Mouse (Mus musculus) embryo, embryonic 10.5 days (tissue): Measurements from ENCODE around the gene Gata1.
"Not testable (repeated sequence)": the region's sequence is repeated elsewhere in the genome, so short reads cannot be mapped to it uniquely, and the experiment has no call there.

Source experiments
- DNase-seq: peaks from one replicate; pipeline ENCODE4 v3.0.0-alpha.2; 2015; ENCODE audit warnings: low spot score

Gata1 gene

GRCm38 (mm10) chrX:7963829-7964626, 13.8 kb downstream of the Gata1 start:
- no peak for DNase-seq

DNA sequence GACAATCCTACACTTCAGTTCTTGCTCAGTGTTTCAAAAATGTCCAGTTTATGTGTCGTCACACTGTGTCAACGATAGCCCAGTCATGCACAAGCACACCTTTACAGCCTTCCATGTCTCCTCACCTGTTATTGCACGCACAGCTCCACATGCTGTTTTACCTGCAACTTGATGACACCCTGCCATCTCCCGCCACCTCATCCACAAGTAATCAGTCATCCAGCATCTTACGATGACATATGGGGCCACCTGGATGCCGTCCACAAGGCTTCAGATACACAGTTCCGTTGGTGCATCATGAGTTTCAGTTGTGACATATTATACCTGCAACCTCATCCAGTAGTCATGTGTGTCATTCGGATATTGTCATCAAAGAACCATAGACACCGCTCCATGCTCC, 19.0 kb downstream of the Gata1 start:
- DNase-seq = no peak

GRCm38 (mm10) chrX:7950091-7950490, 27.8 kb downstream of the Gata1 start:
- no peak for DNase-seq

GRCm38 (mm10) chrX:7947900-7948492, 29.9 kb downstream of the Gata1 start:
- peak; percentile 95 for DNase-seq

- DNase-seq = no peak
Measured at GRCm38 (mm10) chrX:7947108-7947899, 30.6 kb downstream of the Gata1 start, which contains the start of gene Hdac6. TSS of gene Hdac6 (minus strand) at chrX:7947889.

DNA sequence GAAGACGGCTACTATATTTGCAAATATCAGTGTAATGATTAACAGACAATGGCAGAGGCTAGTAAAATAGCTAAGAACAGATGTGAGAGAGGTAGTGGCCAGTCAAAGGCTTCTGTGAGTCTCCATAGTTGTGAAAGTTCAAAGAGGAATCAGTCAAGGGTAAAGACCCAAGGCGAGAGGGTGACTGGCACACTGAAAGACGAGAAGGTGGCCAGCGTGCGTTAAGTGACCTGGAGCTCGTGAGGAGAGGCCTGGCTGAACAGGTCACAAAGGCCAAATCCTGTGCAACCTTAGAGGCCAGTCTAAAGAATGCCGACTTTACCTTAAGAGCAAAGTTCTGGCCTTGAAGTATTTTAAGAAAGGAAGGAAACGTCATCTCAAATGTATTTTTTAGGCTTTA, 32.3 kb downstream of the Gata1 start:
- no peak for DNase-seq

- DNase-seq = no peak
Measured at GRCm38 (mm10) chrX:7937667-7938066, 40.2 kb downstream of the Gata1 start.

DNA sequence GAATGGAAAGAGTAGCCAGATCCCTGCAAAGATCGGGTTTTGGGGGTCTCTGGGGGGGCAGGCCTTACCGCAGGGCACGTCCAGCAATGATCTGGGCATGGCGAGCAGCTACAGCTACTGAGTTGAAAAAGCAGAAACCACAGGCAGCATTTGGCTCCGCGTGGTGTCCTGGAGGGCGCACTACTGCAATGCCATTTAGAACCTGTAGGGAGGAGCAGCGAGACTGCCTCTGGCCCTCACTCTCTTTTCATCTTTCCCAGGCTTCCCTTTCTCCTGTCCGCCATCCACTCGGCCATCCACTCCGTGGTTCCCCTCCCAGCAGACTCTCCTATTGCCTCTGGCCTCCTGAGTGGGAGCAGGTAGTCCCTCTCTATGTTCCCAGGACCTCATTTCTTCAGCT, 41.0 kb downstream of the Gata1 start:
- DNase-seq = no peak

GRCm38 (mm10) chrX:7928270-7928790, 49.5 kb downstream of the Gata1 start, which contains the start of gene Eras:
TSS of gene Eras (minus strand) at chrX:7928607.
- no peak for DNase-seq

DNA sequence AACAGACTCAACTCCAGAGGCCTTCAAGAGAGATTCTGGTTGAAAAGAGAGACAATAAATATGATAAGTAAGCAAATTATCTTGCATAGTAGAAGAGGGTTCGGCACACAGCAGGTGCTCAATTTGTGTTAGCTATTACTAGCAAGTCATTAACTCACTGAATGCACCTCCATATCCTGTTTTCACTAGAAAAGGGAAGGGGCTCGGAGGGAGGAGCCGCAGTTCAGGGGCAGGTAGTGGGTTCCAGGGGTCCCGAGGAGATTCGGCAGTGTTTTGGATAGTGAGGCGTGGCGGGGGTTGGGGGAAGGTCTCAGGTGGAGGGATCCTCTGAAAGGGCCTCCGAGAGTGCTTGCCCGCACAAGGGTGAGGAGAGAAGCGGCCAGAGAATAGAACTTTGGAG, 50.8 kb downstream of the Gata1 start:
- DNase-seq = no peak

DNA sequence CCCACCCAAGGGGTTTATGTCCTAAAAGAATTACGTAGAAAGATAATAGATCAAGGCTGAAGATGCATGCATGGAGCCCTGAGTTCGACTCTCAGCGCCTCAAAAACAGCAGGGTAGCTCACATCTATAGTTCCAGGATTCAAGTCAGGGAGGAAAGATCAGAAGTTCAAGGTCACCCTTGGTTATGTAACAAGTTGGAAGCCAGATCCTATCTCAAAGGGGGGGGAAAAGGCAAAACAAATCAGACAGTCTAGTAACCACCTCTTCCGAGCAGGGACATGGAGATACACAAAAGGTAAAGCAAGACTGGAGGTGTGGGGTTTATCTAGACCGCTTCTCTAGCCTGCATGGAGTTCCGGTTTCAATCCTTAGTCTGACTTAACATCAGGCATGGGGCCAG, 51.6 kb downstream of the Gata1 start:
- no peak for DNase-seq

GRCm38 (mm10) chrX:7922032-7922431, 55.8 kb downstream of the Gata1 start:
- no peak for DNase-seq

DNA sequence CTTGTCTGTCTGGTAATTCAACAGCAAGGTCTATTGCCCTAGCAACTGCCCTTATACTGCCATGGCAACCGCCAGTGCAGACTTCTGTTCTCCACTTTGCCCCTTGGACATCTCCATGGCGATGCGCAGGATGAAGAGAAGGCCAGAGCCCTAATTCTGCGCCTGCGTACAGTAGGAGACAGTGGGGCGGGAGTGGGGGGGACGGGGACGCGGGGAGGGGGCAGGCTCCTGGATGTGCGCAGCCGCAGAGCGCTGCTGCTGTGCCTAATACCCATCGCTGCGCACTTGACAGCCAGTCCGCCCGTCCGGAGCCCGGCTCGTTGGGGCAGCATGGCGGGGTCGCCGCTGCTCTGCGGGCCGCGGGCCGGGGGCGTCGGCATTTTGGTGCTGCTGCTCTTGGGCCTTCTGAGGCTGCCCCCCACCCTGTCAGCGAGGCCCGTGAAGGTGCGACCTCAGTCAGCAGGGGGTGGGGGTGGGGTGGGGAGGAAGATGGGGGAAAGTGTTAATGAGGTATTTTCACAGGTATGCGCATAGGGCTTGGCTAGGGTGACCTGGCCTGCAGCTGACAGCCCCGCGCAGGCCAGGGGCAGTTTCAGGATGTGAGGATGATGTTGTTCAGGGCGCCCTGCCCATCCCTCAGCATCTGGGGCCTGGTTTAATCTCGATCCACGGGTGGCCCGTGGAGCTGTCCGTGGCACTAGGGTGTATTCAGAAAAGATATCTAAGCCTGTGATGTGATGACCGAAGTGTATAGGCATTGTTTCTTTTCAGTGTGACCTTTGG, 58.1 kb downstream of the Gata1 start, which contains the start of gene Pcsk1n:
Pcsk1n (plus strand) TSS at position 222 of the 783 bp plus-strand sequence.
- DNase-seq = peak; percentile 74

DNA sequence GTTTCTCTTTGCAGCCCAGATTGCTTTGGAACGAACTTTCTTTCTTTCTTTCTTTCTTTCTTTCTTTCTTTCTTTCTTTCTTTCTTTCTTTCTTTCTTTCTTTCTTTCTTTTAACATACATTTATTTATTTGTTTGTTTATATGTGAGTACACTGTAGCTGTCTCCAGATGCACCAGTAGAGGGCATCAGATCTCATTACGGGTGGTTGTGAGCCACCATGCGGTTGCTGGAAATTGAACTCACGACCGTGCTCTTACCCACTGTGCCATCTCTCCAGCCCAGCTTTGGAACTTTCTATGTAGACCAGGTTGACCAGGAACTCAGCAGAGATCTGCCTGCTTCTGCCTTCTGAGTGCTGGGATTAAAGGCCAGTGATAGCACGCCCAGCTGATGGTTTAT, 59.9 kb downstream of the Gata1 start:
- DNase-seq = not testable (repeated sequence)

DNA sequence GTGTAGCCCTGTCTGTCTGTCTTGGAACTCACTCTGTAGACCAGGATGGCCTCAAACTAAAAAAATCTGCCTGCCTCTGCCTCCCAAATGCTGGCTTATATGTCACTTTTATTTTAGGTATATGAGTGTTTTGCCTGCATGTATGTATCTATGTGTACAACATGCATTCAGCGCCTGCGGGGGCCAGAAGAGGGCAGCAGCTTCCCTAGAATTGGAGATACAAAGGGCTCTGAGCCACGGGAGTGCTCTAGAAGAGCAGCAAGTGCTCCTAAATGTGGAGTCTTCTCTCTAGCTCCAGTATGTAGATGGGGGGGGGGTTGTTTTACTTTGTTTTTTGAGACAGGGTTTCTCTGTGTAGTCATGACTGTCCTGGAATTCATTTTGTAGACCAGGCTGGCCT, 62.2 kb downstream of the Gata1 start:
- DNase-seq = not testable (repeated sequence)

GRCm38 (mm10) chrX:7910473-7910872, 67.4 kb downstream of the Gata1 start:
- DNase-seq = no peak
